Mouse (Mus musculus) megakaryocyte, embryonic 14.5 days (primary cell): ENCODE results near the gene Grik3.

ENCODE experiments used
- FLI1 ChIP-seq: IDR thresholded peaks from 2 replicates; pipeline ENCODE4 v1.6.1; 2012; ENCODE audit warnings: low read length, inconsistent platforms, mixed read lengths
- GATA1 ChIP-seq: IDR thresholded peaks from 3 replicates; pipeline ENCODE4 v1.6.1; 2012; ENCODE audit warnings: mixed read lengths, low read length, inconsistent platforms, borderline replicate concordance

GRCm38 (mm10) chr4:125495477-125495876 is 5.0 kb downstream of the Grik3 start:
- TF ChIP-seq GATA1 (no peak), FLI1 (no peak)
